Mouse (Mus musculus) macrophage (primary cell): Measurements from ENCODE around the gene Rad9a. TPM values are rescaled to one million over a fixed set of nuclear protein-coding genes. Genes with fewer than 3 reads are reported as not detected.

Experiments
- H3K27ac ChIP-seq: fragments of 350-480 bp; formaldehyde crosslinking; 2 replicates; pipeline ENCODE4 v1.9.0; 2021
- H3K36me3 ChIP-seq: fragments of 350-480 bp; formaldehyde crosslinking; 2 replicates; pipeline ENCODE4 v1.9.0; 2021; ENCODE audit errors: inconsistent target
- H3K4me3 ChIP-seq: fragments of 350-480 bp; formaldehyde crosslinking; 2 replicates; pipeline ENCODE4 v1.9.0; 2021; ENCODE audit errors: inconsistent target
- H3K79me2 ChIP-seq: fragments of 350-480 bp; formaldehyde crosslinking; 2 replicates; pipeline ENCODE4 v1.9.0; 2021; ENCODE audit errors: inconsistent target
- WGBS: methylation state at CpG from one replicate; pipeline ENCODE4 v1.1.7; 2026; ENCODE audit warnings: inconsistent platforms; ENCODE audit not compliant: missing documents; 5-methylcytosine and 5-hydroxymethylcytosine counted together
- polyA plus RNA-seq: library from polyadenylated mRNA; stranded (reverse); fragments of 250-400 nt; gene quantifications from 3 replicates; pipeline ENCODE4 v1.2.4, GENCODE M21; 2018; ENCODE audit warnings: inconsistent platforms

Rad9a gene
- polyA plus RNA-seq, 1 experiment from 2014 or later: 16.7 TPM

DNA sequence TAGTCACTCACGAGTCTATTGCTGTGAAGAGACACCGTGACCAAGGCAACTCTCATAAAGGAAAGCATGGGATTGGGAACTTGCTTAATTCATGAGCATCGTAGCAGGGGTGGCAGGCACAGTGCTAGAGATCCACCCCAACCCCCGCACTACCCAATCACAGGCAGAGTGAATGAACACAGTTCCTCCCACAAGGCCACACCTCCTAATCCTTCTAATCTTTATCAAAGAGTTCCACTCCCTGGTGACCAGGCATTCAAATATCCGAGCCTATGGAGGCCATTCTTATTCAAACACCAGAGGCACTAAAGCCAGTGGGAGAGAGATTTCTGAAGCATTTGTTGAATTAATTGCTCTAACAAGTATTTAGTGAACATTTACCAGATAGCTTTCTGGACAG, 55.5 kb downstream of the Rad9a start:
- Histone ChIP-seq H3K79me2 (peaks cover 24% of the 10 kb centered on the region), H3K27ac (no peak overlapping the region), H3K4me3 (no peak overlapping the region), H3K36me3 (peaks cover 13% of the 10 kb centered on the region)
- WGBS: 97% methylated on average over 5 of the region's 5 CpGs

Other genes with a start within 250 kb of the Rad9a start
- not detected in 3 replicates for gene Aldh3b3, start 243.0 kb downstream of the Rad9a start, polyA plus RNA-seq
- gene Aldh3b2, start 229.3 kb downstream of the Rad9a start, polyA plus RNA-seq: not detected in 3 replicates
- 0.47 to 0.60 TPM (median 0.47 TPM) in 3 replicates for gene Acy3, start 215.1 kb downstream of the Rad9a start, polyA plus RNA-seq
- not detected in 3 replicates for gene Tbx10, start 208.9 kb downstream of the Rad9a start, polyA plus RNA-seq
- 6.9 to 10.7 TPM (median 7.0 TPM) in 3 replicates for gene Nudt8, start 201.1 kb downstream of the Rad9a start, polyA plus RNA-seq
- 0.07 to 0.19 TPM (median 0.13 TPM) in 3 replicates for gene Gm49405, start 201.0 kb downstream of the Rad9a start, polyA plus RNA-seq
- 0.20 to 0.33 TPM in 2 of 3 replicates, not detected in the other for gene Doc2g, start 198.3 kb downstream of the Rad9a start, polyA plus RNA-seq
- 35.8 to 43.3 TPM (median 39.0 TPM) in 3 replicates for gene Ndufv1, start 188.9 kb downstream of the Rad9a start, polyA plus RNA-seq
- 6.2 to 20.1 TPM (median 8.6 TPM) in 3 replicates for gene Gstp1, start 163.7 kb downstream of the Rad9a start, polyA plus RNA-seq
- not detected in 3 replicates for gene Gstp2, start 155.6 kb downstream of the Rad9a start, polyA plus RNA-seq
- not detected in 3 replicates for gene Gstp3, start 142.1 kb downstream of the Rad9a start, polyA plus RNA-seq
- gene Cabp2, start 120.1 kb downstream of the Rad9a start, polyA plus RNA-seq: not detected in 3 replicates
- gene Cdk2ap2, start 104.5 kb downstream of the Rad9a start, polyA plus RNA-seq: 16.7 to 37.3 TPM (median 23.1 TPM) in 3 replicates
- 12.8 to 30.4 TPM (median 14.2 TPM) in 3 replicates for gene Pitpnm1, start 101.7 kb downstream of the Rad9a start, polyA plus RNA-seq
- gene Aip, start 75.8 kb downstream of the Rad9a start, polyA plus RNA-seq: 80.9 to 169 TPM (median 84.6 TPM) in 3 replicates
- not detected in 3 replicates for gene Gpr152, start 61.9 kb downstream of the Rad9a start, polyA plus RNA-seq
- gene Cabp4, start 57.6 kb downstream of the Rad9a start, polyA plus RNA-seq: not detected in 3 replicates
- gene Coro1b, start 53.0 kb downstream of the Rad9a start, polyA plus RNA-seq: 252 to 368 TPM (median 357 TPM) in 3 replicates
- gene Ptprcap, start 48.1 kb downstream of the Rad9a start, polyA plus RNA-seq: 0.28 to 0.53 TPM (median 0.41 TPM) in 3 replicates
- gene Rps6kb2, start 38.3 kb downstream of the Rad9a start, polyA plus RNA-seq: 13.6 to 29.6 TPM (median 18.4 TPM) in 3 replicates
- gene Carns1, start 26.2 kb downstream of the Rad9a start, polyA plus RNA-seq: 0.62 to 1.00 TPM (median 0.77 TPM) in 3 replicates
- 0.25 to 0.60 TPM (median 0.41 TPM) in 3 replicates for gene Tbc1d10c, start 10.4 kb downstream of the Rad9a start, polyA plus RNA-seq
- gene Ppp1ca, start 9.6 kb downstream of the Rad9a start, polyA plus RNA-seq: 375 to 413 TPM (median 395 TPM) in 3 replicates
- gene Clcf1, start 12.6 kb upstream of the Rad9a start, polyA plus RNA-seq: 0.10 to 0.21 TPM (median 0.17 TPM) in 3 replicates
- not detected in 3 replicates for gene AC109138.7, start 12.7 kb upstream of the Rad9a start, polyA plus RNA-seq
- 33.8 to 76.3 TPM (median 47.8 TPM) in 3 replicates for gene Pold4, start 30.2 kb upstream of the Rad9a start, polyA plus RNA-seq
- gene Ssh3, start 67.5 kb upstream of the Rad9a start, polyA plus RNA-seq: 32.6 to 83.1 TPM (median 36.6 TPM) in 3 replicates
- gene Ankrd13d, start 81.5 kb upstream of the Rad9a start, polyA plus RNA-seq: 3.2 to 8.1 TPM (median 5.6 TPM) in 3 replicates
- 131 to 143 TPM (median 139 TPM) in 3 replicates for gene Grk2, start 104.6 kb upstream of the Rad9a start, polyA plus RNA-seq
- 30.1 to 62.8 TPM (median 39.7 TPM) in 3 replicates for gene Kdm2a, start 196.6 kb upstream of the Rad9a start, polyA plus RNA-seq
- 4.4 to 12.0 TPM (median 6.0 TPM) in 3 replicates for gene Rhod, start 237.8 kb upstream of the Rad9a start, polyA plus RNA-seq